Mouse (Mus musculus) heart, embryonic 12.5 days (tissue): ENCODE results near the gene Mep1a. TPM values are rescaled to one million over a fixed set of nuclear protein-coding genes. Genes with fewer than 3 reads are reported as not detected.

Experiments
- polyA plus RNA-seq: library from polyadenylated mRNA; unstranded; fragments of >200 nt; fragmentation: Nextera tagmentation; extraction: Ambion mirVana; gene quantifications from 2 replicates; pipeline ENCODE4 v1.2.1, GENCODE M21; 2016

The Mep1a gene
- polyA plus RNA-seq, 1 experiment from 2014 or later: not detected

Other genes starting within 250 kb of the Mep1a start
- not detected in 2 replicates for gene Adgrf1, start 232.5 kb downstream of the Mep1a start, polyA plus RNA-seq
- gene Adgrf5, start 142.4 kb downstream of the Mep1a start, polyA plus RNA-seq: 21.1 and 23.9 TPM in 2 replicates
- gene Ankrd66, start 40.8 kb upstream of the Mep1a start, polyA plus RNA-seq: not detected in 2 replicates
- gene Pla2g7, start 65.3 kb upstream of the Mep1a start, polyA plus RNA-seq: 12.4 and 13.1 TPM in 2 replicates
- 0.04 TPM in 1 of 2 replicates, not detected in the other for gene Tdrd6, start 127.5 kb upstream of the Mep1a start, polyA plus RNA-seq
- 13.5 and 16.1 TPM in 2 replicates for gene Slc25a27, start 164.4 kb upstream of the Mep1a start, polyA plus RNA-seq
- 34.7 and 35.5 TPM in 2 replicates for gene Cyp39a1, start 164.6 kb upstream of the Mep1a start, polyA plus RNA-seq